Mouse (Mus musculus) R1 (cell line): ENCODE measurements around the gene Tshr.
"Not testable (repeated sequence)": the region's sequence is repeated elsewhere in the genome, so short reads cannot be mapped to it uniquely, and the experiment has no call there.

Experiments used
- DNase-seq: peaks from one replicate; pipeline ENCODE4 v3.0.0-alpha.2; 2018; ENCODE audit warnings: low read depth, low spot score

Tshr gene

GRCm38 (mm10) chr12:91496226-91496558, 111.8 kb downstream of the Tshr start:
- no peak for DNase-seq

- DNase-seq: no peak
Measured at GRCm38 (mm10) chr12:91500475-91500874, 116.1 kb downstream of the Tshr start.

- peak; percentile 72 for DNase-seq
Measured at GRCm38 (mm10) chr12:91511766-91512165, 127.4 kb downstream of the Tshr start.

GRCm38 (mm10) chr12:91513980-91514379, 129.6 kb downstream of the Tshr start:
- DNase-seq: no peak

GRCm38 (mm10) chr12:91517808-91518207, 133.4 kb downstream of the Tshr start:
- DNase-seq: no peak

GRCm38 (mm10) chr12:91523626-91524025, 139.3 kb downstream of the Tshr start:
- no peak for DNase-seq

- no peak for DNase-seq
Measured at GRCm38 (mm10) chr12:91534514-91534913, 150.2 kb downstream of the Tshr start.

- no peak for DNase-seq
Measured at GRCm38 (mm10) chr12:91540202-91540601, 155.8 kb downstream of the Tshr start.

- DNase-seq: no peak
Measured at GRCm38 (mm10) chr12:91549471-91549870, 165.1 kb downstream of the Tshr start.

- DNase-seq: peak; percentile 43
Measured at GRCm38 (mm10) chr12:91551773-91552526, 167.6 kb downstream of the Tshr start.

- peak; percentile 24 for DNase-seq
Measured at GRCm38 (mm10) chr12:91557358-91558005, 173.1 kb downstream of the Tshr start.

- DNase-seq: not testable (repeated sequence)
Measured at GRCm38 (mm10) chr12:91558152-91558551, 173.8 kb downstream of the Tshr start.

GRCm38 (mm10) chr12:91567145-91567544, 182.8 kb downstream of the Tshr start:
- DNase-seq: no peak

- DNase-seq: no peak
Measured at GRCm38 (mm10) chr12:91569255-91569654, 184.9 kb downstream of the Tshr start.

- no peak for DNase-seq
Measured at GRCm38 (mm10) chr12:91571708-91572107, 187.3 kb downstream of the Tshr start.

- DNase-seq: no peak
Measured at GRCm38 (mm10) chr12:91579665-91580064, 195.3 kb downstream of the Tshr start.

- no peak for DNase-seq
Measured at GRCm38 (mm10) chr12:91581204-91582070, 197.1 kb downstream of the Tshr start.

- no peak for DNase-seq
Measured at GRCm38 (mm10) chr12:91582362-91583002, 198.1 kb downstream of the Tshr start.

GRCm38 (mm10) chr12:91583409-91583808, 199.0 kb downstream of the Tshr start:
- peak; percentile 58 for DNase-seq

- DNase-seq: no peak
Measured at GRCm38 (mm10) chr12:91585206-91585605, 200.8 kb downstream of the Tshr start.

- DNase-seq: not testable (repeated sequence)
Measured at GRCm38 (mm10) chr12:91585815-91586214, 201.5 kb downstream of the Tshr start.

- no peak for DNase-seq
Measured at GRCm38 (mm10) chr12:91587077-91587476, 202.7 kb downstream of the Tshr start.
